Mouse (Mus musculus): ENCODE measurements around the gene Btnl2.
"Not testable (repeated sequence)": the region's sequence is repeated elsewhere in the genome, so short reads cannot be mapped to it uniquely, and the experiment has no call there.

Btnl2 gene

DNA sequence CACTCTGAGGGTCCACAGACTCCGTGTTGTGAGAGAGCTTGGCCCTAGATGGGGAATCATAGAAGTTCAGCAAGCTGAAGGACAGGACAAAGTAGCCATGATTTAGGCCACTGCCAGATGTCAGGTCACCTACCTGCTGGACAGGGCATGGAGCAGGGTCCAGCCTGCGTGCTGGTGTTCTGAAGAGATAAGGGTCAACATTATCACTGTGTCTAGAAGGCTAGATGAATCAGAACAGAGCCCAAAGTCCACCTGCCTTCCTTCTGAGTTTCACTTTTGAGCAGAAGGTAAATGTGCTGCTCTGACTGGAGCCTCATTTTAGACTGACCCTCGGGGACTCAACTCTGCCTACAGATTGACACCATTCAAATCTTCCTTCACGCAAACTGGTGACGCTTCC lies at the start of gene Btnl2:
TSS of gene Btnl2 (plus strand) at position 284 of the 400 bp plus-strand sequence.
- no peak for DNase-seq

DNA sequence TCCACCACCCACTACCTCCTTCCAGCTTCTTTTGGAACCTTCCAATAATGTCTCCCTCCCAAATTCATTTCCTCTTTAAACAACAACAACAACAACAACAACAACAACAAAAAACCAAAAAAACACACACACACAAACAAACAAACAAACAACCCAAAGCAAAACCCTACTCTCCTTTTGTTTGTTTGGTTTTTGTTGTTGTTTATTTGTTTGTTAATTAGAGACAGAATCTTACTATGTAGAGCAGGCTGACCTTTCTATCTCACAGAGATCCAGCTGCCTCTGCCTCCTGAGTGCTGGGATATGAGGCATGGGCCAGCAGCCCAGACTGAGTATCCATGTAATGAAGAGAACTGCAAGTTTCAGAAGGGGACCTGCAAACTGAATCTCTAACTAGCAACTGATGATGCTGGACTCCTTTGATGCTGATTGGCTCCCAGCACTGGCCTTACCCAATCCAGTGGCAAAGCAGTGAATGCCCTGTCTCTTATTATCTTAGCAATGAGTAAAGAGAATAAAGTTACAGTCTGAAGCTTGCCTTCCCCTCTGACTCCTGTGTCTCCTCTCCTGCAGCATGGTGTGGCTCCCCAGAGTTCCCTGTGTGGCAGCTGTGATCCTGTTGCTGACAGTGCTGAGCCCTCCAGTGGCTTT lies 49.1 kb upstream of the Btnl2 start, which contains the start of gene H2-Eb1:
TSS of gene H2-Eb1 (plus strand) at position 488 of the 651 bp plus-strand sequence.
- DNase-seq = peak; percentile 81

DNA sequence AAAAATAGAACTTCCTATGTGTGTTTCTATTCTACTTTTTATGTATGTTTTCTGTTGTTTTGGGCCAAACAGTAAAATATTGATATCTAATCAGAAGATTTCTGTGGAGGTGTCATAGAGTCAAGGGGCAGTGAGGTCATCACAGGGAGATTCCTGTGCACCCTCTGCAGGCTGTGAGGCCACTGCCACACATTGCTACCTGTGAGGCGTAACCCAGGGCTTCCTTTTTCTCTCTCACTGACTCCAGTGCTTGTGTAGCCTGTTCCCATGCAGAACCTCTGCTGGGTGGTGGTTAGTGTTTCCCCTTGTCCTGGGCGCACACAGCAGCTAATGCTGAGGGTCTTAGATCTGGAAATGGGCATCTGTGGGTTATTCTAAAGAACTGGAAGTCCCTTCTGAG lies 48.2 kb upstream of the Btnl2 start:
- DNase-seq = no peak

DNA sequence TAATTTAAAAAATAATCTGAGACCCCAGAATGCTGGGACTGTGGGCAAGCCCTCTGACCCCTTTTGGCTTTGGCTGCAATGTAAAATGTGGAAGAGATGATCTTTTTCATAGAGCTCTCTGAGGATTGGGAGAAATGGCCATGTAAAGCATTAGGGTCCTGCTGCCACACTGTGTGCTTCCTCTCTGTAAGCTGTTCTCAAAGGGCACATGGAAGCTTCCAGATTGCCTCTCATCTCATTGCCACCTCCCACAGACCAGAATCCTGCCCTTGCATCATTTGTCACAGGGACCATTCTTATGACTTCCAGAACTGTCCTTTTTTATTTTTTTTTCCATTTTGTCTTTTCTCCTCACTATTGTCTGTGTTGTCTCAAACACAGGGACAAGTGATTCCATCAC lies 47.4 kb upstream of the Btnl2 start:
- DNase-seq = no peak

GRCm38 (mm10) chr17:34308161-34308560 lies 46.5 kb upstream of the Btnl2 start:
- no peak for DNase-seq

GRCm38 (mm10) chr17:34309225-34309624 lies 45.4 kb upstream of the Btnl2 start:
- no peak for DNase-seq

DNA sequence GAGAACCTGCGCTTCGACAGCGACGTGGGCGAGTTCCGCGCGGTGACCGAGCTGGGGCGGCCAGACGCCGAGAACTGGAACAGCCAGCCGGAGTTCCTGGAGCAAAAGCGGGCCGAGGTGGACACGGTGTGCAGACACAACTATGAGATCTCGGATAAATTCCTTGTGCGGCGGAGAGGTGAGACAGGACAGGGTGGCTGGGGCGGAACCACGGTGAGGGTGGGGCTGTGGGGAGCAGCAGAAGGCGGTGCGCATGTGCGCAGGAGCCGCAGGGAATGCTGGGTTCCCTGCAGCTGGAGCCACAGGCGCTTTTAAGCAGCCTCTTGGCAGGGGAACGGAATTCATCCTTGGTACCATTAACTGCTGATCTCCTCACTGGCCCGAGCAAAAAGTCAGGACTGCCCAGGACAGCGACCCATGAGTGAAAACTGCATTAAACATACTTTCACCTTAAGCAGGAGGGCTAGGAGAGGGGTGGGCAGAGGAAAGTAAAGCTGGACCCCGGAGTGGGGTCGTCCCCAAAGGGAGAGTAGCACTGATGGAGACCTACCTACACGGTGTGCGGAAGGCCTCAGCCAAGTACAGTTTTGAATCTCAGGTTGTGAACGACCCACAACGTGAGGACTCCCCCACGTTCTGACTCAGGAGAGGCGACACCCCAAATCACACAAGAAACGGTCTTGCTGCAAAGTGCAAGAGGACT lies 44.8 kb upstream of the Btnl2 start:
- peak; percentile 78 for DNase-seq

DNA sequence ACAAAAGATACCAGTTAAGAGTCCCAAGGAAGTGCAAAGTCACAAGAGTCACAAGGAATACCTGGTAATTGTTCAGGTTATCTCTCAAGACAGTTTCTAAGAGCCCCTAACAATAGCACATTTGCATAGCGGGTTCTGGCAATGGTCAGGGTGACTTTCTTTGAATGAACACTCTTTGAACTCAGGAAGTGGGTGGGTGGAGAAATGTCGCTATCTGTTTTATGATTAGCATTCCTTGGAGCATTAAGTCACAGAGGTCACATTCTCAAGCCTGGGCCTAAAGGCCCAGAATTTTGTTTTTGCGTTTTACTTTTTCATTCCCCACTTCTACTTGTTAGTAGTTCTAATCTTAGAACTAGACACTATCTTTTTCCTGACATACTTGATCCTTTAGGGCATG lies 44.1 kb upstream of the Btnl2 start:
- DNase-seq = not testable (repeated sequence)

- DNase-seq = no peak
Observed at GRCm38 (mm10) chr17:34312185-34312584, 42.4 kb upstream of the Btnl2 start.

- peak; percentile 64 for DNase-seq
Observed at GRCm38 (mm10) chr17:34313393-34313792, 41.2 kb upstream of the Btnl2 start.

- no peak for DNase-seq
Observed at GRCm38 (mm10) chr17:34314286-34314685, 40.3 kb upstream of the Btnl2 start.

- no peak for DNase-seq
Observed at GRCm38 (mm10) chr17:34315512-34315911, 39.1 kb upstream of the Btnl2 start.

GRCm38 (mm10) chr17:34316697-34317096 lies 37.9 kb upstream of the Btnl2 start:
- no peak for DNase-seq

- DNase-seq = no peak
Observed at GRCm38 (mm10) chr17:34317275-34317674, 37.3 kb upstream of the Btnl2 start.

DNA sequence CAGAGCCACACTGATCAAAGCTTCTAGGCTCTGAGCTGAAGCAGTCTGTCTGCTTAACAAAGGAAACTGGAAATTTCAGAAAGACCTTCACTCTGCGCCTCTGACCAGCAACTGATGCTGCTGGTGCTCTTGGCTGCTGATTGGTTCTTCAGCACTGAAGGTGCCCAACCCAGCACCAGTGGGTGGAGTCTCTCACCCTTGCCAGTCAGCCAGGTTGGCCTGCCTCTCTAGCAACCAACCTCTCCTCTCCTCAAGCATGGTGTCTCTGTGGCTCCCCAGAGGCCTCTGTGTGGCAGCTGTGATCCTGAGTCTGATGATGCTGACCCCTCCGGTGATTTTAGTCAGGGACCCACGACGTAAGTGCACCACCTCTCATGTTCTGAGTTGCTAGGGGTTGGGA lies 29.2 kb upstream of the Btnl2 start, which contains the start of gene H2-Eb2:
TSS of gene H2-Eb2 (plus strand) at position 230 of the 400 bp plus-strand sequence.
- DNase-seq = no peak

- no peak for DNase-seq
Observed at GRCm38 (mm10) chr17:34326373-34326772, 28.2 kb upstream of the Btnl2 start.

GRCm38 (mm10) chr17:34329807-34330206 lies 24.8 kb upstream of the Btnl2 start:
- DNase-seq = no peak

- no peak for DNase-seq
Observed at GRCm38 (mm10) chr17:34331200-34331599, 23.4 kb upstream of the Btnl2 start.

DNA sequence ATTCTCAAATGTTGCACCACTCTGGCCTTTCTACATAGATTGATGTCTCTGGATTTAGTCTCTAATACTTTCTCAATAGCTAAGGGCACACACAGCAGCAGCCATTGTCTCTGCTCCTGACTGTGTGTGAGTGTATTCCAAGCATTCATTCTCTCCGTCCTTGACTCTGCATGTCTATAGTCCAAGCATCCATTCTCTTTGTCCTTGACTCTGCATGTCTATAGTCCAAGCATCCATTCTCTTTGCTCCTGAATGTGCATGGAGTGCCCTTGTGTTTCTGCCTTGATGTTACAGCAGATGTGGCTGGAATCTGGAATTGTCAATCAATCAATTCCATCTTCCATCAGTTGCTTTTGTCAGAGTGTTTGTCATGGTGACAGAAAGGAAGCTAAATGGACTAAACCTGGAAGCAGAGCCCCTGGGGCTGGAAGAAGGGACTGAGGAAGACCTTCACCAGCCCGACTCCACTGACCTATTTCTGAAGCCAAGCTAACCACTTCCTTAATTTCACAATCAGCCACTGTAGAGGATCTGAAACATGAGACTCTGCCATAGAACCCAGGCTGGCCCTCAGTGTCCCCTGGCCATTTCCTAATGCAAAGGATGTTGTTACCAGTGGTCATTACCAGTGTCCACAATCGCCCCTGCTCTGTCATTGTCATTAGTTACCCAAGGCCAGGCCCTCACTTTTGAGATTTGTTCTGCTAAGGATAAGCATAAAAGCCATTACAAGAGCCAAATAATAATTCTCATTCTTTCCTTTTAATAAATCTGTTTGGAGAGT lies 13.8 kb upstream of the Btnl2 start:
- DNase-seq = no peak

- DNase-seq = no peak
Observed at GRCm38 (mm10) chr17:34344882-34345281, 9.7 kb upstream of the Btnl2 start.

DNA sequence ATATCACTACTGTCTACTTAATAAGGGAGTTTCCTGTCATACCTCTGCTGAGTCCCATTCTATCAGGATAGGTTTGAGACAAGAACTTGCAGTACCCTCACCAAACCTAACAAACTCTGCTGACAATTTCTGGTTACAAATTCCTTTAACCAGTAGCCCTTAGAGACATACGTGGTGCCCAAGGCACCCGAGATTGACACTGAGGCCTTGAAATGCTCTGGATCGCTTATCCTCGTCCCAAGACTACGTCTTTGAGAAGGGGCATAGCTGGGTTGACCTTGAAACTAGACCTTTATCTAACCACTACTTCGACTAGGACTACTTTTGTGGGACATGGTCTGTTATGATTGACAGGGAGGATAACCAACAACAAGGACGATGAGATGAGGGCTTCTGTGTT lies 9.1 kb upstream of the Btnl2 start:
- DNase-seq = no peak

GRCm38 (mm10) chr17:34346041-34346440 lies 8.6 kb upstream of the Btnl2 start:
- DNase-seq = no peak

DNA sequence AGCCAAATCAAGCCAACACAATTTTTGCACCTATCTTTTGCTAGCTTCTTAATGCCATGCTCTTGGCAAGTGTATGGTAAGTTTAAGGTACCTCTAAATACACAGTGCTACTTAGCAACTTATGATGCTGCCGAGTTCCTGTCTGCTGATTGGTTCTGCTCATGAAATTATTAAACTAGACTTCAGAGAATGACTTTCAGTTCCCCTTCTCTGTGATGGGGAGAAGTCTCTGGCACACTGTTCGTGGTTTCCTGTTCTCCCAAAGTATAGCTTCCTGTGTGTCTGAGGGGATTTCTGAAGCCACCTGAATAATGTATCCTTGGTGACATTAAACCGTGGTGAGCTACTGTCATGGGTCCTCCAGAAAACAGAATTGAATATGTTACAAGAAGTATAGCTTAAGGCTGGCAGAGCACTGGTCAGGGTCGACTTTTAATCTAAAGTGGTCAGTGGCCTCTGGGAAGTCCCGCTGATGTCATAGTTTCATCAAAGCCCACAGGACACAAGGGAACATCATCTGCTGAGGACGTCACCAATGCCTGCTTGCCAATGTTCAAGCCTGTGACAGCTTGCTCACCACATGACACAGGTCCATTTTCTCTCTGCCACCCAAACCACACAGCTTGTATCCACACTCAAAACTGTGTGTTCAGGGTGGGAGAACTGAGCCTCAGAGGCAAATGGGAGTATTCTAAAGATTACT lies 6.9 kb upstream of the Btnl2 start:
- DNase-seq = peak; percentile 20
